Mouse (Mus musculus): ENCODE measurements around the gene Dhdh. TPM values are rescaled to one million over a fixed set of nuclear protein-coding genes. Genes with fewer than 3 reads are reported as not detected.

Gene Dhdh
- polyA plus RNA-seq, 1 experiment = 2.4 TPM

- no peak for DNase-seq
- 66% methylated on average over 16 of the region's 16 CpGs for WGBS
- TF ChIP-seq POLR2A (IDR thresholded peaks at IDR 0.05; ENCODE audit: control insufficient read depth, extremely low read depth, insufficient read depth, low read length, poor library complexity) (no peak), CTCF (IDR thresholded peaks at IDR 0.05; ENCODE audit: borderline replicate concordance, control insufficient read depth, extremely low read depth, insufficient read depth, low read length, poor library complexity) (no peak)
These were observed 26.8 kb upstream of the Dhdh start for GRCm38 (mm10) chr7:45515436-45515835.

GRCm38 (mm10) chr7:45514411-45514810 lies 25.8 kb upstream of the Dhdh start:
- H3K4me3 ChIP-seq (ENCODE audit: control insufficient read depth, insufficient read depth, low read length) = no peak overlapping the region
- peaks cover 4% of the 10 kb centered on the region for H3K4me1 ChIP-seq (replicated peaks; ENCODE audit: control insufficient read depth, insufficient read depth, low read length)
- TF ChIP-seq CTCF (IDR thresholded peaks at IDR 0.05; ENCODE audit: borderline replicate concordance, control insufficient read depth, extremely low read depth, insufficient read depth, low read length, poor library complexity) (no peak), POLR2A (IDR thresholded peaks at IDR 0.05; ENCODE audit: control insufficient read depth, extremely low read depth, insufficient read depth, low read length, poor library complexity) (no peak)
- H3K27ac ChIP-seq (ENCODE audit: control insufficient read depth, insufficient read depth, low read length) = no peak overlapping the region
- no peaks in the 10 kb centered on the region for H3K27me3 ChIP-seq (ENCODE audit: control insufficient read depth, insufficient read depth, low read length)
- no peak for DNase-seq
- H3K36me3 ChIP-seq (ENCODE audit: control insufficient read depth, insufficient read depth, low read length) = no peaks in the 10 kb centered on the region
- WGBS = 92% methylated on average over 7 of the region's 7 CpGs

More at GRCm38 (mm10) chr7:45515436-45515835, 26.8 kb upstream of the Dhdh start:
- H3K27me3 ChIP-seq (ENCODE audit: control insufficient read depth, insufficient read depth, low read length) = no peaks in the 10 kb centered on the region
- peaks cover 5% of the 10 kb centered on the region for H3K4me1 ChIP-seq (replicated peaks; ENCODE audit: control insufficient read depth, insufficient read depth, low read length)
- H3K36me3 ChIP-seq (ENCODE audit: control insufficient read depth, insufficient read depth, low read length) = no peaks in the 10 kb centered on the region
- H3K27ac ChIP-seq (ENCODE audit: control insufficient read depth, insufficient read depth, low read length) = no peak overlapping the region
- H3K4me3 ChIP-seq (ENCODE audit: control insufficient read depth, insufficient read depth, low read length) = no peak overlapping the region

GRCm38 (mm10) chr7:45509912-45510787 lies 21.5 kb upstream of the Dhdh start, which contains the start of gene Nucb1:
Nucb1 (minus strand) TSS chr7:45510406.
- Histone ChIP-seq H3K4me1 (replicated peaks; ENCODE audit: control insufficient read depth, insufficient read depth, low read length) (peaks cover 6% of the 10 kb centered on the region), H3K27ac (ENCODE audit: control insufficient read depth, insufficient read depth, low read length) (peak within 1 kb of the TSS; percentile 77; the same call in 1 of the 2 replicates), H3K27me3 (ENCODE audit: control insufficient read depth, insufficient read depth, low read length) (no peaks in the 10 kb centered on the region), H3K36me3 (ENCODE audit: control insufficient read depth, insufficient read depth, low read length) (no peaks in the 10 kb centered on the region), H3K4me3 (ENCODE audit: control insufficient read depth, insufficient read depth, low read length) (peak within 1 kb of the TSS; percentile 91)
- TF ChIP-seq POLR2A (IDR thresholded peaks at IDR 0.05; ENCODE audit: control insufficient read depth, extremely low read depth, insufficient read depth, low read length, poor library complexity) (no peak; the same call in 1 of the 2 replicates), CTCF (IDR thresholded peaks at IDR 0.05; ENCODE audit: borderline replicate concordance, control insufficient read depth, extremely low read depth, insufficient read depth, low read length, poor library complexity) (0 out of 2 replicates have a peak, but pooled peaks have one; percentile 39)
- 0% methylated on average over 44 of the region's 44 CpGs for WGBS
- peak; percentile 94 for DNase-seq

GRCm38 (mm10) chr7:45509181-45509882 lies 20.7 kb upstream of the Dhdh start:
- no peak for TF ChIP-seq CTCF (IDR thresholded peaks at IDR 0.05; ENCODE audit: borderline replicate concordance, control insufficient read depth, extremely low read depth, insufficient read depth, low read length, poor library complexity)
- 0 out of 2 replicates have a peak, but pooled peaks have one; percentile 7 for TF ChIP-seq POLR2A (IDR thresholded peaks at IDR 0.05; ENCODE audit: control insufficient read depth, extremely low read depth, insufficient read depth, low read length, poor library complexity)
- Histone ChIP-seq H3K27me3 (ENCODE audit: control insufficient read depth, insufficient read depth, low read length) (no peaks in the 10 kb centered on the region), H3K4me3 (ENCODE audit: control insufficient read depth, insufficient read depth, low read length) (peak overlapping the region; percentile 91), H3K36me3 (ENCODE audit: control insufficient read depth, insufficient read depth, low read length) (no peaks in the 10 kb centered on the region), H3K4me1 (replicated peaks; ENCODE audit: control insufficient read depth, insufficient read depth, low read length) (peaks cover 6% of the 10 kb centered on the region), H3K27ac (ENCODE audit: control insufficient read depth, insufficient read depth, low read length) (no peak overlapping the region)
- WGBS = 15% methylated on average over 19 of the region's 19 CpGs
- DNase-seq = no peak

- H3K4me1 ChIP-seq (replicated peaks; ENCODE audit: control insufficient read depth, insufficient read depth, low read length) = peaks cover 6% of the 10 kb centered on the region
- H3K4me3 ChIP-seq (ENCODE audit: control insufficient read depth, insufficient read depth, low read length) = no peak overlapping the region
- DNase-seq = no peak
- H3K27me3 ChIP-seq (ENCODE audit: control insufficient read depth, insufficient read depth, low read length) = no peaks in the 10 kb centered on the region
- TF ChIP-seq CTCF (IDR thresholded peaks at IDR 0.05; ENCODE audit: borderline replicate concordance, control insufficient read depth, extremely low read depth, insufficient read depth, low read length, poor library complexity) (no peak), POLR2A (IDR thresholded peaks at IDR 0.05; ENCODE audit: control insufficient read depth, extremely low read depth, insufficient read depth, low read length, poor library complexity) (no peak)
- WGBS = 92% methylated on average over 6 of the region's 6 CpGs
- H3K36me3 ChIP-seq (ENCODE audit: control insufficient read depth, insufficient read depth, low read length) = no peaks in the 10 kb centered on the region
- H3K27ac ChIP-seq (ENCODE audit: control insufficient read depth, insufficient read depth, low read length) = no peak overlapping the region
These were observed 20.0 kb upstream of the Dhdh start for GRCm38 (mm10) chr7:45508561-45508960.

DNA sequence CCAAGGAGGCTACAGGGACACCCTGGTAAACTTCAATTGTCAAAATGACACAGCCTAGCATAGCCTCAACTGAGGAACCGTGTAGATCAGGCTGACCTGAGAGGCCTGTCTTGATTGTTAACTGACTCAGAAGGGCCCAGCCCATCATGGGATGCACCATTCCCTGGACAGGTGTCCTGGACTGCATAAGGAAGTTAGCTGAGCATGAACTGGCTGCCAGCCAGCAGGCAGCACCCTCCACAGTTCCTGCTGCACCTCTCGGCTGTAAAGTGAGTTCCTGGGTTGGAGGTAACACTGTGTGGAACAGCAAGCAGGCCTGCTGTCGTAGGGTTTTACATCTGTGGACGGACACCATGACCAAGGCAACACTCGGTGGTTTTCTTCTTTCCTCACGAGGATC lies 19.0 kb upstream of the Dhdh start:
- H3K27ac ChIP-seq (ENCODE audit: control insufficient read depth, insufficient read depth, low read length) = no peak overlapping the region
- H3K4me1 ChIP-seq (replicated peaks; ENCODE audit: control insufficient read depth, insufficient read depth, low read length) = peaks cover 6% of the 10 kb centered on the region
- H3K4me3 ChIP-seq (ENCODE audit: control insufficient read depth, insufficient read depth, low read length) = no peak overlapping the region
- DNase-seq = no peak
- 90% methylated on average over 6 of the region's 6 CpGs for WGBS
- H3K27me3 ChIP-seq (ENCODE audit: control insufficient read depth, insufficient read depth, low read length) = no peaks in the 10 kb centered on the region
- H3K36me3 ChIP-seq (ENCODE audit: control insufficient read depth, insufficient read depth, low read length) = no peaks in the 10 kb centered on the region
- TF ChIP-seq CTCF (IDR thresholded peaks at IDR 0.05; ENCODE audit: borderline replicate concordance, control insufficient read depth, extremely low read depth, insufficient read depth, low read length, poor library complexity) (no peak), POLR2A (IDR thresholded peaks at IDR 0.05; ENCODE audit: control insufficient read depth, extremely low read depth, insufficient read depth, low read length, poor library complexity) (no peak)

Measured in thymus, adult 2 months (tissue).